Mouse (Mus musculus) spleen, adult 2 months (tissue): ENCODE data around the gene C130073F10Rik. TPM values are rescaled to one million over a fixed set of nuclear protein-coding genes. Genes with fewer than 3 reads are reported as not detected.
"Not testable (repeated sequence)": the region's sequence is repeated elsewhere in the genome, so short reads cannot be mapped to it uniquely, and the experiment has no call there.

Source experiments
- DNase-seq, 2 experiments: peaks; one replicate each; pipeline versions ENCODE4 v3.0.0 to v3.0.0-alpha.2; 2012 to 2021; ENCODE audit warnings: low spot score in 2 of 2, low read depth in 1 of 2
- H3K27ac ChIP-seq: fragments of 200-500 bp; 2 replicates; pipeline ENCODE4 v1.5.1; 2012; ENCODE audit warnings: low read length, inconsistent platforms; ENCODE audit not compliant: insufficient read depth
- H3K27me3 ChIP-seq: fragments of 200-500 bp; 2 replicates; pipeline ENCODE4 v1.6.1; 2012; ENCODE audit warnings: mild to moderate bottlenecking, moderate library complexity, low read length, inconsistent platforms; ENCODE audit not compliant: control insufficient read depth, insufficient read depth
- H3K36me3 ChIP-seq: fragments of 200-500 bp; 2 replicates; pipeline ENCODE4 v1.6.1; 2012; ENCODE audit warnings: mild to moderate bottlenecking, low read length, inconsistent platforms; ENCODE audit not compliant: control insufficient read depth, insufficient read depth
- H3K4me1 ChIP-seq: fragments of 200-500 bp; 2 replicates; pipeline ENCODE4 v1.6.1; 2011; ENCODE audit warnings: inconsistent platforms; ENCODE audit not compliant: control insufficient read depth, insufficient read depth, insufficient read length
- H3K4me3 ChIP-seq: fragments of 200-500 bp; 2 replicates; pipeline ENCODE4 v1.5.1; 2011; ENCODE audit warnings: mild to moderate bottlenecking, inconsistent platforms; ENCODE audit not compliant: insufficient read depth, insufficient read length; ENCODE audit errors: extremely low read depth
- CTCF ChIP-seq: fragments of 200-500 bp; IDR thresholded peaks from 2 replicates; pipeline ENCODE4 v1.5.1; 2011; ENCODE audit warnings: mild to moderate bottlenecking, inconsistent platforms; ENCODE audit not compliant: insufficient read depth, insufficient read length, insufficient replicate concordance; ENCODE audit errors: extremely low read depth
- POLR2A ChIP-seq: fragments of 200-500 bp; IDR thresholded peaks from 2 replicates; pipeline ENCODE4 v1.6.1; 2011; ENCODE audit warnings: low read depth, low read length, inconsistent platforms
- WGBS: fragments of 180-500 bp; shearing (Covaris S2); methylation state at CpG from one replicate; pipeline ENCODE4 v1.1.7; 2018; 5-methylcytosine and 5-hydroxymethylcytosine counted together
- polyA plus RNA-seq: library from polyadenylated mRNA; depleted of rRNA; stranded (reverse); fragments of >200 nt; gene quantifications from 2 replicates; pipeline ENCODE4 v1.2.3, GENCODE M21; 2012; rRNA removed

Gene C130073F10Rik
- polyA plus RNA-seq, 1 experiment = not detected

- Histone ChIP-seq H3K27me3 (no peaks in the 10 kb centered on the region), H3K4me1 (no peaks in the 10 kb centered on the region), H3K36me3 (no peaks in the 10 kb centered on the region), H3K4me3 (no peak overlapping the region), H3K27ac (no peak overlapping the region)
- no peak for TF ChIP-seq CTCF
- no peak for TF ChIP-seq POLR2A
- DNase-seq = no peak
- 57% methylated on average over 6 of the region's 6 CpGs for WGBS
Observed at GRCm38 (mm10) chr4:101860873-101861272, 32.7 kb downstream of the C130073F10Rik start.

GRCm38 (mm10) chr4:101850908-101851307, 42.7 kb downstream of the C130073F10Rik start:
- TF ChIP-seq POLR2A = no peak
- no peak for TF ChIP-seq CTCF
- no peak overlapping the region for H3K27ac ChIP-seq
- DNase-seq = no peak
- H3K4me1 ChIP-seq = no peaks in the 10 kb centered on the region
- no peaks in the 10 kb centered on the region for H3K27me3 ChIP-seq
- H3K4me3 ChIP-seq = no peak overlapping the region
- H3K36me3 ChIP-seq = no peaks in the 10 kb centered on the region
- 63% methylated on average over 2 of the region's 2 CpGs for WGBS

GRCm38 (mm10) chr4:101843923-101844322, 49.7 kb downstream of the C130073F10Rik start, which contains the start of gene B020004J07Rik:
B020004J07Rik (minus strand) TSS chr4:101844023.
- not testable (repeated sequence) for H3K4me3 ChIP-seq, H3K27ac ChIP-seq
- 82% methylated on average over 4 of the region's 4 CpGs for WGBS

More at GRCm38 (mm10) chr4:101843923-101844322, 49.7 kb downstream of the C130073F10Rik start, which contains the start of gene B020004J07Rik:
- not testable (repeated sequence) for H3K36me3 ChIP-seq, H3K4me1 ChIP-seq, DNase-seq, H3K27me3 ChIP-seq

Other genes with a start within 250 kb of the C130073F10Rik start
- gene Leprot, start 246.1 kb downstream of the C130073F10Rik start, polyA plus RNA-seq = 41.0 and 41.7 TPM in 2 replicates
- 1.8 and 2.5 TPM in 2 replicates for gene Lepr, start 176.4 kb downstream of the C130073F10Rik start, polyA plus RNA-seq
- not detected in 2 replicates for gene B020004J07Rik, start 49.8 kb downstream of the C130073F10Rik start, polyA plus RNA-seq
- not detected in 2 replicates for gene Gm12800, start 15.3 kb upstream of the C130073F10Rik start, polyA plus RNA-seq
- not detected in 2 replicates for gene Gm12794, start 46.6 kb upstream of the C130073F10Rik start, polyA plus RNA-seq
- not detected in 2 replicates for gene Gm12790, start 87.3 kb upstream of the C130073F10Rik start, polyA plus RNA-seq
- not detected in 2 replicates for gene Gm12789, start 92.8 kb upstream of the C130073F10Rik start, polyA plus RNA-seq
- gene Pde4b, start 193.8 kb upstream of the C130073F10Rik start, polyA plus RNA-seq = 14.3 and 17.3 TPM in 2 replicates